24 mouse cellular contexts compared by ENCODE assay signal in genomic region chr11:99999091-99999490, GRCm38 (mm10). TPM values are rescaled to one million over a fixed set of nuclear protein-coding genes. Genes with fewer than 3 reads are reported as not detected.
"Had no signal": no experiment of that assay in that cellular context is flagged by ENCODE, and none has a peak within 500 bp of the region (broad histone marks: within the 10 kb centered on the region; RNA-seq: fewer than 3 reads in every experiment).

No protein-coding gene starts in this region.

- H3K36me3 ChIP-seq: neural tube, embryonic 15.5 days; stomach, embryonic 15.5 days had no signal

- H3K4me1 ChIP-seq: stomach, embryonic 15.5 days had no signal

- H3K9me3 ChIP-seq: stomach, embryonic 15.5 days had no signal

- DNase-seq: retina, postnatal 1 day; right cerebral cortex, adult 18-20 months; right cerebral cortex, postnatal 14 days; right cerebral cortex, postnatal 25 days; right cerebral cortex, postnatal 4 days; spleen, adult 18-20 months; thymus, adult 18-20 months; thymus, adult 2 months; thymus, postnatal 14 days; thymus, postnatal 25 days; thymus, postnatal 36 days; thymus, postnatal 4 days had no signal

- H3K4me3 ChIP-seq: neural tube, embryonic 15.5 days; stomach, embryonic 15.5 days had no signal

- H3K27ac ChIP-seq: neural tube, embryonic 15.5 days; stomach, embryonic 15.5 days; stomach, postnatal 0 days had no signal

- H3K9ac ChIP-seq: neural tube, embryonic 15.5 days; stomach, embryonic 15.5 days had no signal

- H3K4me2 ChIP-seq: neural tube, embryonic 15.5 days; stomach, embryonic 15.5 days had no signal

RNA-seq across cellular contexts. Expression of gene Krtap17-1, which starts 5.3 kb away (rescaled TPM):
- total RNA-seq: neutrophil, adult 5-6 weeks had no signal
- polyA plus RNA-seq: small intestine, adult 2 months; spleen, adult 2 months; stomach, embryonic 14.5 days; stomach, embryonic 15.5 days; stomach, embryonic 16.5 days; thymus, postnatal 0 days; urinary bladder, adult 2 months had no signal

RNA-seq across cellular contexts. Expression of gene Krtap16-1, which starts 12.7 kb away (rescaled TPM):
- total RNA-seq: neutrophil, adult 5-6 weeks had no signal
- polyA plus RNA-seq: small intestine, adult 2 months; spleen, adult 2 months; stomach, embryonic 14.5 days; stomach, embryonic 15.5 days; stomach, embryonic 16.5 days; thymus, adult 2 months; thymus, postnatal 0 days; urinary bladder, adult 2 months had no signal

RNA-seq across cellular contexts. Expression of gene Krt33a, which starts 16.9 kb away (rescaled TPM):
- total RNA-seq: neutrophil, adult 5-6 weeks had no signal
- polyA plus RNA-seq: neural tube, embryonic 14.5 days; neural tube, embryonic 15.5 days; small intestine, adult 2 months; spleen, adult 2 months; stomach, embryonic 14.5 days; testis, adult 2 months had no signal

RNA-seq across cellular contexts. Expression of gene Krtap29-1, which starts 20.2 kb away (rescaled TPM):
- total RNA-seq: neutrophil, adult 5-6 weeks had no signal
- polyA plus RNA-seq: neural tube, embryonic 14.5 days; neural tube, embryonic 15.5 days; small intestine, adult 2 months; spleen, adult 2 months; stomach, embryonic 14.5 days; stomach, embryonic 15.5 days; stomach, embryonic 16.5 days; stomach, postnatal 0 days; testis, adult 2 months; thymus, adult 2 months; thymus, postnatal 0 days; urinary bladder, adult 2 months had no signal

RNA-seq across cellular contexts. Expression of gene Krt33b, which starts 30.6 kb away (rescaled TPM):
- total RNA-seq: neutrophil, adult 5-6 weeks had no signal
- polyA plus RNA-seq: neural tube, embryonic 14.5 days; neural tube, embryonic 15.5 days; small intestine, adult 2 months; spleen, adult 2 months; stomach, embryonic 15.5 days; stomach, postnatal 0 days; testis, adult 2 months; urinary bladder, adult 2 months had no signal
